Mouse (Mus musculus) T-helper 1 cell (primary cell): ENCODE measurements at regions not wholly inside any gene's neighbourhood (a gene's known extent, or its start where the extent isn't known, plus 50 kb on each side); places are given as distances from the start of the nearest gene placed in this dataset.

Experiments
- in situ Hi-C: fragments of 300-600 bp; cut with MboI, MseI; formaldehyde crosslinking; loops from one replicate; pipeline ENCODE4 v1.15.1; 2025; ENCODE audit warnings: high pct_unique_total_duplicates

DNA sequence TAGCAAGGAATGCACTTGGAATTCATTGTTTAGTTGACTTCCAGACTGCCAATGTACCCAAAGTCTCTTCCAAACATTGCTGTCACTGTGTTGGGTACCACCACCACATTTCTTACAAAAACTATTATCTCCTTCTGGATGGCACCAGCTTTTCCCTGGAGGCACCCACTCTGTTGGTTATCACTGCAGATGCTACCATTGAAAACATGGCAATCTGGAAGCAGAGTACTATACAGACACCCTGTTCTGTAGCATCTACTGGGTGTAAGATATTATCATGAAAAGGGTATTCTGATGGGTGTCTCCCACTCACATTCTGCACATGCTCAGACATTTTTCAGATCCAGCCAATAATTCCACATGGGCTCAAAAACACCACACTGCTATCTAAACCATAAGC, 380.4 kb downstream of the Plk2 start:
- in situ Hi-C loops = no loop called here

DNA sequence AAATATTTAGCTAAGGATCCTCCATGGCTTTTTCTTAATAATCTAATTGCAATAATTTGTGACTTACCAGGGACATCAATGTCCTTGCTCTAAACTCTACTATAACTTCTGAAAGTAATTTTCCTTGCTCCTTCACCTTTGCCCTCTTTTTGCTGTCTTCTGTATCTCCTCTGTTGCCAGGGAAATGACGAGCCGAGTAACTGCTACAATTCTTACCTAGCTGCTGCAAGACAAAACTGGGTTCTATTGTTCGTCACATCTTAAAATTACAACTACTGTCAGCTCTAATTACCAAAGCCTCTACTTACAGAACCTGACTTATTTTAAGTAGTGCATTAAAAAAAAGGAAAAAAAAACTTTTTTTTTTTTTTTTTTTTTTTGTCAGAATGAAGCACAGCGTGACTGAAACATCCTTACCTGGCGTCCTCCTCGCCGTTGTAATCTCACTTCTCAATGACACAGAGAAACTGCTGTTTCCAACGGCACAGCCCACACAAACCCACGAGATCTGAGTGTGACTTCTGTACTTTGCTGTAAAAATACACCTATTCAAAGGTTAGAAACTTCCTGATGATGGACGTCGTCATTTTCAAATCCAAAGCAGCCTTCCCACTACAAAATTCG, 389.4 kb downstream of the Plk2 start:
- in situ Hi-C loops = no loop called here

DNA sequence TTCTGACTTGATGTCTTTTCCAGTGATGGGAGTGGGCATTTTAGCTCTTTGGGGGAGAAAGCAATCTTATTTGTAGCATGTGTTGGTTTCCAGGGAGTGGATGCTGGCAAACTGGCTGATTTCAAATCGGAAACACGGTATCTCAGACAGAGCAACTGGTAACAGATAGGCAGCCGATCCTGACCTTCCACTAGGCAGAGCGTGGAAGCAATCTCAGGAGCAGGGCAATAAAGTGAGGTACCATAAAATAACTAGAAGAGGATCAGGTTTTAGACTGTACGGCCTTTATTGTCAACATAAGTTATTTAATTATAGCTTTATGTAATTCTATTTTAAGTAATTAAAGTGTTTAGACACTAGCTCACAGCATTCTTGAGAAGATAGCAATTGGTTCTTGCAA, 390.0 kb downstream of the Plk2 start:
- in situ Hi-C loops = loop anchor here (5.0 kb wide), 1 partner anchor 33 kb away; no protein-coding TSS in a partner anchor

DNA sequence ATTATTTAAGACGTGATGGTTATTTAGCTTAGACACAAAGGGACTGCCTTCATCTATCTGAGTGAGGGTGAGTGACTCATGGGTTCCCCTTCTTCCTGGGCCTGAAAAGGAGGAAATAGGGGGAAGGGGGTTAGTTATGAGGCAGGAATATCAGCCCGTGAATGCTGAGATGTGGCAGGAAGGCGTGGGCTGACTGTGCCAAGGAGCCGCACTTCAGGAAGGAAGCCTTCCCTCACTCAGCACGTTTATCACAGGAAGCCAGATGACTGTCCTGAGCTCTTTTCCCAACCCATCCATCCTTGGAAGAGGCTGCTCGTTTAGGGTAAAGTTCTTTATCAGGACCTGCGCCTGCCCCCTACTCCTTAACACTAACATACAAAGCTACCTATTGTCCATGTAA, 403.5 kb downstream of the Plk2 start:
- in situ Hi-C loops = no loop called here

DNA sequence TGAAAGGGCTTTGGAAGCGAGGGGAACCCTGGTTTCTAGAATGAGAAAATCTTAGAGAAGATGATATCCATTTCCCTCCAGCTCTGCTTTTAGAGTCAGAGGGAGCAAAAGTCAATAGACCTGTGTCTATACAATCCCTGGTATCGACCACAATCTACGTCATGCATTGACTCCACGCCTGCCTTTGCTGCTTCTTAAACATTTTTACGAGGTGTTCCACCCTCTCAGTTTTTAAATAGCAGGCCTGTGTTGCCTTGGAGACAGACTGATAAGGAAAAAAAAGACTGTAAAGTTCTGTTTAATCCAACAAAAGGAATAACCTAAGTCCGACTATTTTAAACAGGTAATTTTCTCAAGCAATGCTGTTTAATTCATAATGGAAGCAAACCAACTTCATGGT, 408.0 kb downstream of the Plk2 start:
- in situ Hi-C loops = no loop called here

DNA sequence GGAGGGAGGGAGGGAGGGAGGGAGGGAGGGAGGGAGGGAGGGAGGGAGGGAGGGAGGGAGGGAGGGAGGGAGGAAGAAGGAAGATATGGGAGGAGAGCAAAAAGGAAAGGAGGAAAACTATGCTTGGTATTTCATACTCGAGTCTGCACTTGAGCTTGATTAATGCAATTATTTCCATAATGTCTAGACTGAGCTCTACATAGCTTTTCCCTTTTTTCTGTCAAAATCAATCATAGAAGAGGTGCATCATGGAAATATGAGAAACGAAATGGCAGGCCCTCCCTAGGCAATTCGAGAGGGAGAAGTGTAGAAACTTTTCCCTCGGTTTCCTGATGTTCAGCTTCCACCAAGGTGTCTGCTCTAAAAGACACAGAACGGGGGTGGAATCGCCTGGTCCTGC, 417.6 kb downstream of the Plk2 start:
- in situ Hi-C loops = no loop called here

DNA sequence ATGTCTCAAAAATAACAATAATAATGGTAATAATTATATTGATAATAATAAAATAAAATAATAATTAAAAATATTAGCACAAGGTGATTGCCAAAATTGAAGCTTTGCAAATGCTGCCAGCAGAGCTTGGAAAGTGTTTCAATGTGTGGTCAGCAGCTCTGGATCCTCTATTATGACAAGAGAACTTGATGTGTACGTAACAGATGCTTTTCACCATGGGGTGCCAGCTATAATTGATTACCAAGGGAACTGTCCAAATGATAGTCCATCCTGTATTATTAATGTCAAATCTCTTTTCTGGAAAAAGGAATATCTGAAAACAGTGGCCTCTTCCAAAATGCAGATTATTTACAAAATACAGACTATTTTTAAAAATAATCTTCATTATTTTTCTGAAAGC, 419.2 kb downstream of the Plk2 start:
- in situ Hi-C loops = no loop called here

DNA sequence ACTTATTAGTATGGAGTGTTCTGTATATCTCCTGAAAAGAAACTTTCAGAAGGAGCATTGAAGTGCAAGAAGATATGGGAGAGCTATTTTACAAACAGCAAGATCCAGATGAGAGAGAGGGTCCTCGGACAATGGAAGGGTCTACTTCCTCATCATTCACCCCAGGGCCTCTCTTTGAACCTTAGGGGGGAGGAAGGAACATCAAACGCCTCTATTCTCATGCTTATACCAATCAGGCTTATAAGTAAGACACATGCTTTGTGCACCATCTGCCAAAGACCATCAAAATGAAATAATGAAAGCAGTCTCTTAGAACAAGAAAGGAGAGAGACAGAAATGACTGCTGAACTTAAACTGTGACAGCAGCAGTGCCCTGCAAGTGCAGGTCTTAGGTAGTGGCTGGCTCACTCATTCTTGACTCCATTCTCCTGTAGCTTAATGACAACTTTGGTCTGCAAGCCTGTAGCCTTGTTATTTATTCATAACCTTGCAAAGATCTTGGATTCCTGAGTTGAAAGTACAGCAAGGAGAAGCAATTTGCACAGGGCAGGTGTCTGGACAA, 424.5 kb downstream of the Plk2 start:
- in situ Hi-C loops = no loop called here

DNA sequence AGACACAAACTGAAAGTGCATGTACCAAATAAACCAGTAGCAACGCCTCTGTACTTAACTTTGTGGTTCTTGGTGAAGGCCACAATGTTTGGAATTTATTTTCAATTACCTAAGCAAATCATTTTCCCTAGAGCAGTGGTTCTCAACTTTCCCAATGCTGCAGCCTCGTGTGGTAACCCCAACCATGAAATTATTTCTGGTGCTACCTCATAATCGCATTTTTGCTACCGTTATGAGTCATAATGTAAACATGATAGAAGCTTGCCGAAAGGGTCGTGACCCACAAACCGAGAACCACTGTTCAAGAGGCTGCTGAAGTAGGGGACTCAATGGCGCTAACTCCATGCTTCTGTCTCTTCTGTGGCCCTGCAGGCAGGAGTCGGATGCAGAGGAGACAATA, 429.9 kb upstream of the Actbl2 start:
- in situ Hi-C loops = no loop called here

DNA sequence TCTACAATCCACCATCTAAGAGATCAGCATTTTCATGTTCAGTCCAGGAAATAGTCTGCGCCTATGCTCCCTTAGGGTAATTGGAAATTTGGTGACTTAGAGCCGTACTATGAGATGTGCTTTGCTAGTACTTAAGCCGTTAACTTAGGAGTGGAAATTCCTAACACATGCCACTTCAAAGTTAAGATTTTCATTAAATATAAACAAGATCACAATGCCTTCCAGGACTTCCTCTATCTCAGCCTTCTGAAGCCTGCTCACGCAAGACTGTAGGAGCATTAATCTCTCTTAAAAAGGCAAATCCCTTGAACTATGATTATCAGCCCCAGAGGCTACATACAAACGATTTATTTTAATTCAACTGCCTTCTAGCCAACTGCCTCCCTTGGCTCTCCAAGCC, 422.4 kb upstream of the Actbl2 start:
- in situ Hi-C loops = no loop called here

DNA sequence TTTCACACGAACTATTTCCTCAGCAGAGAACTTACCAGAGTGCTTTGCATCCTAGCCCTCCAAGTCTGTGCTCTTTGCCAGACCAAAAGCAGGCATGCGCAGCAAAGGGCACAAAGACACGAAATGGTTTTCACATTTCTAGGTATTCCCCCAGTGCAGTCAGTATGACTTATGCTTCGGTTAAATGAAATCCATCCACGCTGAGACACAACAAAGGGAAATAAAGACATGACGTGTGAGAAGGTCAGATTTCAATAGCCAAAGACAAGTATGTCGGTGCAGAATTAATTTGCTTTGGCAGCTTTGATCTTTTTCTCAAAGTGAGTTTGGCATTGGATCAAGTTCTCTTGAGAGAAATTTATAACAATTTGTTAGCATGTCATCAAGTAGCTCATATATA, 417.9 kb upstream of the Actbl2 start:
- in situ Hi-C loops = no loop called here

DNA sequence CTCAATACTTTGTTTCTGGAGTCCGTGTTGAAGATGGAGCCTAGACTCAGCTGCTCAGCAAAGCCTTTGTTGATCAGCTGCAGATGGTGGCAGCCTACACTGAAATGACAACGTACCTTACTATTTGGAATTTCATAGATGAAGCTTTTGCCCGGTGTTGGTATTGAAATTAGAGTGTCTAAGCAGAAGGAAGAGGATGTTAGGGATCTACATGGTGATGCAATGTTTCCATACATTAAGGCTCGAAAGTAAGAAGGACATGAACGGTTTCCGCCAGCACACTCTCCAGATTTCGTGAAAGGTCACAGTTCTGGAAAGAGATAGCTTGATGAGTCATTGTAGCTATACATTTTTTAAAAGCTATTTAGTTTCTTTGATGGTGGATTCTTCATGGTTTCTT, 412.9 kb upstream of the Actbl2 start:
- in situ Hi-C loops = no loop called here

DNA sequence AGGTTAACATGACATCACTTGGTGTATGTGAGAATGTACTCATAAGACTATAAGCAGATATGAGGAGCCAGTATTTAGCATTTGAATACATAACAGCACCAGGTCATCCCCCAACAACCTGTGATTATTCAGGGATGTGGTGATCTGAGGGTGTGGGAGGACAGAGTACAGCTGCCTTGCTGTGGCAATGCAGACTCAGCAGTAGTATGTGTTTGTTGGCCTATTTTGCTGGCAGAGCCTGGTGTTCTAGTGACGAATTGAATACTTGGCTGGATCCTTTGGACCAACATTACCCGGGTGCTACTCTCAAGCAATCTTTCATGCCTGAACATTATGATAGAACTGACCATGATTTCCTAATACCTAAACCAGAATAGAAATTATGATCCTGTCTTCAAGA, 409.1 kb upstream of the Actbl2 start:
- in situ Hi-C loops = no loop called here

DNA sequence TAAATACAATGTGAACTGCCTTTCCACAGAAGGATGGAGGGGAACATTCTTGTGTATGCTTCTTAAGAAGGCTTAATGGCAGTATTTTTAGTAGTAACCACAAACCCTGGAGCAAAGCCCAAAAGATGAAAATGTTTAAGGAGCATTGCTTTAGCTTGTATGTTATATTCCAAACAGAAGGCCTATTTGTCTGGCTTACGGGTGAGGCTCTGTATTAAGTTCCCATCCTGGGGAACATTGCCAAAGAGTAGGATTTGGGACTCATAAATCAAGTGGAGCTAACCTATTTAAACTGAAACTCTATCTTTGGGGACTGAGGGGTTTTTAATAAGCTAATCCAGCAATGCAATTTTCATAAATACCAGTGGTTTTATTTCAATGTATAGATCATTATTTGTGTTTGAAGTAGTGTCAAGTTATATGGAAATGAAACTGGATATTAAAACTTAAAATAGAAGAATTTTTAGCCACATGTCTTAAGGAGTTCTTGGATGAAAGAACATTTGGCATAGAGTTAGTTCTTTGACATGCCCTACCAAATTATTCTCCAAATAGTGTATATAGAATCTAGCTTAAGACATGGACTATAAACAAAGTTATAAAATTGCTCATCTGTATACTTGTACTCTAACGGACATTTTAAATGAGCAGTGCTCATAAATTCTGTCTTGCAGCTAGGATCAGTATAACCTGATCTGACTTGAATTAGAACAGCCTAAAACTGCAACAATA, 401.7 kb upstream of the Actbl2 start:
- in situ Hi-C loops = no loop called here

DNA sequence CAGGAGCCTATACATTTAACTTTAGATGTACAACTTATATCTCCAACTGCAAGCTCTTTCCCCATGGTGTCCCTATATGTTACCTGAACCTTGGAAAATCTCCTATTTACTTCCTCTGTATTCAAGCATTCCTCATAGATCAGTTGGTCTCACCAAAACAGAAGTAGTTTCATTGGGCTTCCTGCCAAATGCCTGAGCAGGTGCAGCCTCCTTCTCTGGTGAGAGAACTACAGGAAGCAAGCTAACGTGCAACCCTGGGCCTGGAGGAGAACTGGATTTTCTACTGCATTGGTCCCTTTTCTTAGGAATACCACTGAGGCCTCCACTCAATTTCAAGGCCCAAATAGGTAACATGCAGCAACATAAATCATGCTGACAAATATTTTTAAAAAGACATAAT, 400.6 kb upstream of the Actbl2 start:
- in situ Hi-C loops = no loop called here

DNA sequence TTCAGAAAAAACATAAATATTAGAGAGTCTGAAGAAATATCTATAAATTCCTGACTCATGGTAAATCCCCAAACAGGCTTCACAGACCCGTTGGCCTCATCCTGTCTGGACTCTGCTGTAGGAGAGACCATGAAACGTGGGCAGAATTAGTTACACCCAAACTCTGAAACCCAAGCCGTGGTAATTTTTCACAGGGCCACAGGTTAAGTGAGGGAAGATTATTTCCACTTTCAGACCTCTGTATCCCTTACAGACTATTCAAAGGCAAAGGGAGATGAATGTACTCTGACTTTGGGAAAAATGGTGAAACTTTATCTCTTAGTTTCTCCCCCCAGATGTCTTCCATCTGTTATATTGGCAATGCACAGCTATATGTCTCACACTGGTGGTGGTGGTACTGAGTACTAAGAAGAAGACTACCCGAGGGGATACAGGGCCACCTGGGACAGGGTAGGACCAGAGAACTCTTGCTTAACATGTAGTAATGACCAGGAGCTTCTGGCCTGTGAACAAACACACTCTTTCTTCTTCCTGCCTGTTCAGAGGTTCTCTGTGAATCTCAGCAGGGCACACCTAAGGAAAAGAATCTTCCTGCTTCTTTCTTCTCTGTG, 388.8 kb upstream of the Actbl2 start:
- in situ Hi-C loops = no loop called here

DNA sequence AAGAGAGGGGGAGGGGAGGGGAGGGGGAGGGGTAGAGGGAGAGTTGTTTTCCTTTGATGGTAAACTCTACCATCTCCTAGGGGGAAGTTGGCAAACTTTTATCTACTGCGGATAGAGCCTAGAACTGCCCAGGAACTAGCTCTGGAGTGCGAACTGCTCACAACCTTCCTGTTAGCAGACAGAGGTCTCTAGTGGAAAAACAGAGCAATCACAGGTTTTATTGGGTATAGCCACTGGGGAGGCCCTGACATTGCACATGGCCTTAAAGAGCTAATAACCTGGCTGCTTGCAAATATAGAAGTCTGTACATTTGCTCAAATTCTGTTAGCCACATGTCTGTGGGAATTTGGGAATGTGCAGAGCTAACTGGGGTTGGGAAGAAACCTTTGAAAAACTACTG, 388.1 kb upstream of the Actbl2 start:
- in situ Hi-C loops = no loop called here

DNA sequence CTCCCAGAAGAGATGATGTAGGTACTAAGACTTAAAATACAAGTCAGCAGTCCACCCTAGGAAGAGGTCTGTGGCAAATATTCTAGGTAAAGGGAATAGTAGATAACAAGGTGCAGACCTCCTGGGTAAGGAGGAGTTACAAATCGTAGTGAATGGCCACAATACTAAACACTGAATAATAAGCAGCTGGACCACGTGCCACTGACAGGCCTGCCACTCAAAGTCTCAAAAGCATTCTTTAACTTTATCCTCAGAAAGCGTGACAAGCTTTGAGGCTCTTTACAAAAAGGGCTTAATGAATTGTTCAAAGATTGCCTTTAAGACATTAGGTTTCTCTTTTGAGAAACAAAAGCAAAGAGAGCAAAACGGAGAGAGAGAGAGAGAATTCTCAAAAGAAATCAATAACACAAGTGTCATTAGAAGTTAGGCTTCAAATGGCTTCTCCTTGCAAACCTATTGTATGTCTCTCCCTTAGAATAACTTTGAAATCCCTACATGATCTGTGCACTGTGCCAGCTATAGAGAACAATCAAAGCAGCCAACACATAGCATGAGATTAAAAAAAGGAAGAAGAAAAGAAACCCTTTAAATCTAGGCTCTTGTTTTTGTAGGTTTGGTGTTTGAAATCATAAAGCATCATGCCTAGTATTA, 383.6 kb upstream of the Actbl2 start:
- in situ Hi-C loops = no loop called here

DNA sequence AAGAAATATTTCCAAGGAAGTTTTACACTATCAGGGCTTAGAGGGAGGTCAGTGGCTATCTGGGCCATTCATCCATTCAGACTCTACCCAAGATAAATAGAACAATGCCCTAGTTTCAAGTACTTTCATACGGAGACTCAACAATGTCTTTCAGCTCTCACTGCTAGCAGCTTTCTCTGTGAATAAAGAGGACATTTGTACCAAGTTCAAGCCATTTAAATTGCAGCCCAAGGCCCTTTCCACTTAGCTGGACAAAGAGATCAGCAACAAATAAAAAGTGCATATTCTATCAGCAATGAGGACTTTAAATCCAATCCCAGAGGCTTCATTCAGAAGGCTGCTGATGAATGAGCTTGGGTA, 383.1 kb upstream of the Actbl2 start:
- in situ Hi-C loops = no loop called here

DNA sequence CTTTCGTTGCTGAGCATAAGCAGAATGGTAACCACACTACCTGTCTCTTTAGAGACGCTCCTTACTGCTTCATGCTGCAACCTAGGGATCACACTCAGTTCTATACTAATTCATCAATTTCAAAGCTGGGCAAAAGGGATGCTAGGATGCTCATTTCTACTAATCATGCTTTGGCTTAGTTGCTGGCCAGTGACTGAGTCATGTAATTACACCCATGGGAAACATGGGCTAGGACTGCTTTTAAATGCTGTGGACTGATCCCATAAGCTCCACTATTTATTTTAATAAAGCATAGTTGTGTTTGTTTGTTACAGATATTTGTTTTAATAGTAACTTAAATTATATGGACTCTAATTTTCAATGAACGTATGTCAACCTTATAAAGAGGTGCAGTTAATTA, 373.2 kb upstream of the Actbl2 start:
- in situ Hi-C loops = no loop called here

DNA sequence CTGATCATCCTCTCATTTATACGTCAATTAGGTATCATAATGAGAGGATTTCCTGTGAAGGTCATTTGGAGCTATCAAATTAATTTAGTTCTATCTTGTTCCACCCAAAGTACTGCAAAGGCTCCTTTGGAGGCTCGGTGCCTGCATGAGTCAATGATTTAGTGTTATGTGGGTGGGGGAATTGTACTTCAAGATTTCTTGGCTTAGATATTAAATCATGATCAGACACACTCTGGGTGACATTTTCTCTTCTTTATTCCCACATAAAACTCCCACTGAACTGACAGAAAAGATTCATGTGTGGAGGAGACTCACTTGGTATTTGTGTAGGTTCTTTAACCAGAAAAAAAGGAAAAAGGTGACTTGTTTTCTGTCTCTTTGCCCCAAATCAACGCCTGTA, 372.6 kb upstream of the Actbl2 start:
- in situ Hi-C loops = no loop called here

DNA sequence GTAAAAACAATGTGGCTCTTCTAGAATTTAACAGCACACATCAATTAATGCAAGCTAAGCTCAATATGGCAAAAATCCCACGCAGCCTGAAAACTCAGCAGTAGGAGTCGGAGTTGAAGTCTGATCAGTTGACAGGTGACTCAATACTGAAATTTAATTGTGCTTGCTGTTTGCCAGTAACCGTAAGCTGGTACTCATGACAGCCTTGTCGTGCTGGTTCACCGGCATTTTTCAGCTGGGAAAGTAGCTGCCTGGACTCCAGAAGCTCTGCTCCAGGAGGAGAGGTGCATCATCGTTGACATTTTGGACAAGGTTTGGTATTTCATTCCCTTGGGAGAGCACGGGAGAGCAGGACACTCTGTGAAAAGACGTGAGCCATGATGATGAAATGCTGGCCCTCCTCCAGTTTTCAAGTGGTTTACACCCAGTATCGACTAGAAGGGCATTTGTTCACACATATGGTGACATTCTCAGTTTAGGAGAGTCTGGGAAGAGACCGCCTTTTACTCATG, 372.1 kb upstream of the Actbl2 start:
- in situ Hi-C loops = no loop called here
